Mouse (Mus musculus): Measurements from ENCODE around the gene Klhl10. TPM values are rescaled to one million over a fixed set of nuclear protein-coding genes. Genes with fewer than 3 reads are reported as not detected.

Klhl10 gene
- polyA plus RNA-seq, 1 experiment from 2014 or later = 0.68 TPM

DNA sequence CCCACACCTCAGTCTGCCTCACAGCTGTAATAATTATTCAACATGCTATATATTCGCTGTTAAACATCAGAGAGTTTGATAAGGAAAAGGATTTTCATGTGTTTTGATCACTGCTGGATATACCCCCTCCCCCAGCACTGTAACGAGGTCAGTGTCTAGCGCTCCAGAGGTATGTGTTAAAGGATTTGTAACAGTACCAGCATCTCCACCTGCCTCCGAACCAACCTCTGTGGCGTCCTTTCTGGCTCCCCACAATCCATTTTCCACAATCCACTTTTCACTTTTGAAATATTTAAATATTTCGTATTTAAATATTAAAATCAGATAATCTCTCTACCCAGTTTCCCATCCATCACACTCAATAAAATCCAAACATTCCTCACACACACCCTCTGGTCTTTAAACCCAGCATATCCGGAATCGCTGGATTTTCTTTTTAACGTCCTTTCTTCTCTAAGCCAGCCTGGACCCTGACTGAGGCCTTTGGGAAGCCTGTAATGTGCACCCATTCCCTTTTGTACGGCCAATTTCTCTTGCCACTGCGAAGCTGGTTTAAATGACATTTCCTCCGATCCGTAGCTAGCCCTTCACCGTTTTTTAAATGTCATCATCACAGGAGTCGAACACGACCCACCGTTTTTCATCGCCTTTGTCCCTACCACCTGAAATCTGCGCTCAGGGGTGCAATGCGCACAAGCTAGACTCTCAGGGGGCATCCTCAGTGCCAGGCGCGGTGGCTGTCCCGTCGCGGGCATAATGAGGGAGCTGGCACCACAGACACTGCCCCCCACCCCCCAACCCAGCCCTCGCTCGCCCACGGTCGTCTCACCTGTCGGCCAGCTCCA is 29.9 kb downstream of the Klhl10 start:
- no peaks in the 10 kb centered on the region for H3K27me3 ChIP-seq (ENCODE audit: control insufficient read depth, insufficient read depth, low read length)
- no peaks in the 10 kb centered on the region for H3K9me3 ChIP-seq (ENCODE audit: control insufficient read depth, low read length)
- peak overlapping the region; percentile 91 for H3K9ac ChIP-seq (replicated peaks; ENCODE audit: low read depth, low read length)
- peaks cover 17% of the 10 kb centered on the region for H3K4me1 ChIP-seq (ENCODE audit: control insufficient read depth, insufficient read depth, low read length)
- peak overlapping the region; percentile 77 for H3K4me3 ChIP-seq (ENCODE audit: low read depth, low read length)
- H3K27ac ChIP-seq (ENCODE audit: low read depth, low read length) = peak overlapping the region; percentile 85
- H3K36me3 ChIP-seq (ENCODE audit: control insufficient read depth, insufficient read depth, low read length) = 0 out of 2 replicates have a peak, but pooled peaks cover 3% of the 10 kb centered on the region
- 4% methylated on average over 30 of the region's 30 CpGs for WGBS
- peak overlapping the region; percentile 72 for H3K4me2 ChIP-seq (ENCODE audit: low read depth, low read length)
- ATAC-seq (ENCODE audit: low read depth) = peak; percentile 38

DNA sequence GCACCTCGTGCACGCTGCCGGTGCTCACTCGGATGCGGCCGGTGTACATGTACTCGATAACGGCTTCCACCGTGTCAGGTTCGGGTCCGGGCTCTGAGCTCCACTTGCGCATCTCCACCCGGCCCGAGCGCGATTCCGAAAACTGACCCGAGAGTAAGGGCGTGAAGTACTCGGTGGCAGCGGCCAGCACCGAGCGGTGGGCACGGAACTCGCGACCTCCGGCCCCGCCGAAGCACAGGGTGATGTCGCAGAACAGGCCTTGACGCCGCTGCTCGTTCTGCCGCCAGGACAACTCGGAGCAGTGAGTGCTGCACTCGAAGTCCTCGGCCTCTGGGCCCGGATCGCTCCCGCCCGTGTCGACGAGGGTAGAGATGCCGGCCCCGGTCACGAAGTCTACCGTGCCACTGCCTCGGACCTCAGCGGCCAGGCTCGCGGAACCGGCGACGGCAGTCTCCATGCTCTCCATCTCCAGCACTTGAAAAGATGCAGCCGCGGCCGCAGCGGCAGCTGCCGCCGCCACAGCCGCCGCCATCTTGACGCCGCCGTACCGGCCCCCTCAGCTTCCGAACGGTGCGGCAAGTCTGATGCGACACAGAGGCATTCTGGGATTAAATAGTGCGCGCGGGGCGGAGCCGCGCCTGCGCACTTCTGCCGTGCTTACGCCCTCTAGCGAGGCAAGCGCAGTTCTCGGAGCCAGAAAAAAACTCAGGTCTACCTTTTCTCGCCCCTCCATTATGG is 30.6 kb downstream of the Klhl10 start, which contains the start of gene Klhl11:
Gene Klhl11 (minus strand): TSS at position 545 of the 738 bp plus-strand sequence.
- under 1% methylated on average over 80 of the region's 83 CpGs for WGBS
- no peaks in the 10 kb centered on the region for H3K27me3 ChIP-seq (ENCODE audit: control insufficient read depth, insufficient read depth, low read length)
- peak; percentile 91 for ATAC-seq (ENCODE audit: low read depth)
- H3K9me3 ChIP-seq (ENCODE audit: control insufficient read depth, low read length) = no peaks in the 10 kb centered on the region
- H3K27ac ChIP-seq (ENCODE audit: low read depth, low read length) = peak within 1 kb of the TSS; percentile 85
- H3K4me2 ChIP-seq (ENCODE audit: low read depth, low read length) = peak within 1 kb of the TSS; percentile 72
- H3K9ac ChIP-seq (replicated peaks; ENCODE audit: low read depth, low read length) = peak within 1 kb of the TSS; percentile 91
- peaks cover 17% of the 10 kb centered on the region for H3K4me1 ChIP-seq (ENCODE audit: control insufficient read depth, insufficient read depth, low read length)
- peak within 1 kb of the TSS; percentile 77 for H3K4me3 ChIP-seq (ENCODE audit: low read depth, low read length)
- H3K36me3 ChIP-seq (ENCODE audit: control insufficient read depth, insufficient read depth, low read length) = peaks cover 10% of the 10 kb centered on the region; the same call in 1 of the 2 replicates

DNA sequence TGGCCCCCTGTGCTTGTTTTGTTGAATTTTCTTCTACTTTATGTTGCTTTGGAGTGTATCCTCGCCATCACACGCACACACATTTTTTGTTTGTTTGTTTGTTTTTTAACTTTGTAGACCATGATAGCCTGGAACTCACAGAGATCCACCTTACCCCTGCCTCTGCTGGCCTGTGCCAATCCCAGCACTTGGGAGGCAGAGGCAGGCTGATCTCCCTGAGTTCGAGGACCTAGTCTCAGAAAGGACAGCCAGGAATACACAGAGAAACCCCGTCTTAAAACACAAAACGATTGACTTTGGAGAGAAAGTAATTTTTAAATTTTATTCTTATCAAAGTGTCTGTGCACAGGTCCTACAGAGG is 31.2 kb downstream of the Klhl10 start:
- peaks cover 12% of the 10 kb centered on the region for H3K36me3 ChIP-seq (ENCODE audit: control insufficient read depth, insufficient read depth, low read length)
- peak; percentile 29; the same call in 1 of the 2 replicates for ATAC-seq (ENCODE audit: low read depth)
- H3K27me3 ChIP-seq (ENCODE audit: control insufficient read depth, insufficient read depth, low read length) = no peaks in the 10 kb centered on the region
- peak overlapping the region; percentile 77 for H3K4me3 ChIP-seq (ENCODE audit: low read depth, low read length)
- 30% methylated on average over 5 of the region's 5 CpGs for WGBS
- no peak overlapping the region for H3K9ac ChIP-seq (replicated peaks; ENCODE audit: low read depth, low read length)
- H3K4me1 ChIP-seq (ENCODE audit: control insufficient read depth, insufficient read depth, low read length) = peaks cover 17% of the 10 kb centered on the region
- H3K27ac ChIP-seq (ENCODE audit: low read depth, low read length) = no peak overlapping the region
- H3K4me2 ChIP-seq (ENCODE audit: low read depth, low read length) = no peak overlapping the region
- H3K9me3 ChIP-seq (ENCODE audit: control insufficient read depth, low read length) = no peaks in the 10 kb centered on the region

DNA sequence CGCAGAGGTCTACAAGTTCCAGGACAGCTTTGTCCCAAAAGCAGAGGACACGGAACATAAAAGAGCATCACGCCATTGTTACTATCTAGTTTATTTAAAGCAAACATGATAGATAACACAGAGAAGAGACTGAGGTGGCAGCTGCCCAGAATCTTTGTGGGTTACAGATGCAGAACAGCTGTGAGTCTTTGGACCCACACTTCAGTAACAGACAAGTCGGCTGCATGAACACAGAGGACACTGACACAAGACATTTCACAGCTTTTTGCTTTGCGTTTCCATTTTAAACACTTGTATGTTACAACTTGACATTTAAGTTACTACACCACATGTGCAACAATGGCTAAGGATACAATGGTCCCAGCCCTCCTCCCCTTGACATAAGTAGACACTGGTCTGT is 34.6 kb downstream of the Klhl10 start:
- no peak overlapping the region for H3K27ac ChIP-seq (ENCODE audit: low read depth, low read length)
- no peak overlapping the region for H3K4me3 ChIP-seq (ENCODE audit: low read depth, low read length)
- ATAC-seq (ENCODE audit: low read depth) = no peak
- 93% methylated on average over 5 of the region's 5 CpGs for WGBS
- no peaks in the 10 kb centered on the region for H3K4me1 ChIP-seq (ENCODE audit: control insufficient read depth, insufficient read depth, low read length)
- H3K9ac ChIP-seq (replicated peaks; ENCODE audit: low read depth, low read length) = no peak overlapping the region
- H3K9me3 ChIP-seq (ENCODE audit: control insufficient read depth, low read length) = no peaks in the 10 kb centered on the region
- no peak overlapping the region for H3K4me2 ChIP-seq (ENCODE audit: low read depth, low read length)
- H3K27me3 ChIP-seq (ENCODE audit: control insufficient read depth, insufficient read depth, low read length) = no peaks in the 10 kb centered on the region
- peaks cover 36% of the 10 kb centered on the region for H3K36me3 ChIP-seq (ENCODE audit: control insufficient read depth, insufficient read depth, low read length)

DNA sequence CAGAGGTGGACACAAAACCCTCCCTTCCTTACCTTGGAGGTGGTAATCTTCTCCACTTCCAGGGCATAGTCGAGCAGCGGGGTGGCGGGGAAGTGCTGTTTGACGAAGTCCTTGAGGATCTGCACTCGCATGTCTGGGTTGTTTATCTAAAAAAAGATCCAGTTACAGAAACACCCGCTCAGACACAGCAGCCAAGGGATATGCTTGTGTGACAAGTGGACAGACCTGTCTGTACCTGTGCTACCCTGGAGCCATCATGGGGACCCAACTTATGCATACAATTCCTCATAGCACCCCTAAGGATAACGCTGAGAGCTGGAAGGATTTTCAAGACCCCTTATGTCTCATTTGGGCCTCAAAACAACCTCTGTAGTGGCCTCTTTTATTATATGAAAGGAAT is 37.4 kb downstream of the Klhl10 start:
- H3K36me3 ChIP-seq (ENCODE audit: control insufficient read depth, insufficient read depth, low read length) = peaks cover 59% of the 10 kb centered on the region
- H3K4me1 ChIP-seq (ENCODE audit: control insufficient read depth, insufficient read depth, low read length) = no peaks in the 10 kb centered on the region
- H3K27me3 ChIP-seq (ENCODE audit: control insufficient read depth, insufficient read depth, low read length) = no peaks in the 10 kb centered on the region
- H3K4me3 ChIP-seq (ENCODE audit: low read depth, low read length) = no peak overlapping the region
- WGBS = 94% methylated on average over 7 of the region's 7 CpGs
- ATAC-seq (ENCODE audit: low read depth) = no peak
- no peaks in the 10 kb centered on the region for H3K9me3 ChIP-seq (ENCODE audit: control insufficient read depth, low read length)
- H3K27ac ChIP-seq (ENCODE audit: low read depth, low read length) = no peak overlapping the region
- H3K4me2 ChIP-seq (ENCODE audit: low read depth, low read length) = no peak overlapping the region
- no peak overlapping the region for H3K9ac ChIP-seq (replicated peaks; ENCODE audit: low read depth, low read length)

DNA sequence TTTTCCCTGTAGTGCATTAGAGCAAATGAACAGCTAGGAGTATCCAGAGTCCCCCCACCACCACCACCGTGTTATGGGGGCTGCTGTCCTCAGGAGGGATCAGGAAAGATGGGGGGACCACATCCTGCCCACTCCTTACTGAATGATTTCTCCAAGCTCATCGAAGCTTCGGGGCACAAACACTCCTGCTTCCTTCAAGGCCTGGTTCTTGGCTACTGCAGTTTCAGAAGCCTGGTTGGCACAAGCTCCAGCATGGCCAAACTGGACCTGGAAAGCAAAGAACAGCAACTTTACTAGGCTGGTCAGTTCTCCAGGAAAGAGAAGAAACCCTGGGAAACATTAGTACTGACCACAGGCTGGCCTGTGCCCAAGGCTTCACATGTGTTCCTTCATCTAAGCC is 42.7 kb downstream of the Klhl10 start:
- H3K36me3 ChIP-seq (ENCODE audit: control insufficient read depth, insufficient read depth, low read length) = peaks cover 74% of the 10 kb centered on the region
- no peak overlapping the region for H3K9ac ChIP-seq (replicated peaks; ENCODE audit: low read depth, low read length)
- no peak for ATAC-seq (ENCODE audit: low read depth)
- H3K4me2 ChIP-seq (ENCODE audit: low read depth, low read length) = no peak overlapping the region
- H3K4me3 ChIP-seq (ENCODE audit: low read depth, low read length) = no peak overlapping the region
- H3K27me3 ChIP-seq (ENCODE audit: control insufficient read depth, insufficient read depth, low read length) = no peaks in the 10 kb centered on the region
- no peaks in the 10 kb centered on the region for H3K4me1 ChIP-seq (ENCODE audit: control insufficient read depth, insufficient read depth, low read length)
- H3K27ac ChIP-seq (ENCODE audit: low read depth, low read length) = no peak overlapping the region
- 100% methylated on average over 3 of the region's 3 CpGs for WGBS
- no peaks in the 10 kb centered on the region for H3K9me3 ChIP-seq (ENCODE audit: control insufficient read depth, low read length)

DNA sequence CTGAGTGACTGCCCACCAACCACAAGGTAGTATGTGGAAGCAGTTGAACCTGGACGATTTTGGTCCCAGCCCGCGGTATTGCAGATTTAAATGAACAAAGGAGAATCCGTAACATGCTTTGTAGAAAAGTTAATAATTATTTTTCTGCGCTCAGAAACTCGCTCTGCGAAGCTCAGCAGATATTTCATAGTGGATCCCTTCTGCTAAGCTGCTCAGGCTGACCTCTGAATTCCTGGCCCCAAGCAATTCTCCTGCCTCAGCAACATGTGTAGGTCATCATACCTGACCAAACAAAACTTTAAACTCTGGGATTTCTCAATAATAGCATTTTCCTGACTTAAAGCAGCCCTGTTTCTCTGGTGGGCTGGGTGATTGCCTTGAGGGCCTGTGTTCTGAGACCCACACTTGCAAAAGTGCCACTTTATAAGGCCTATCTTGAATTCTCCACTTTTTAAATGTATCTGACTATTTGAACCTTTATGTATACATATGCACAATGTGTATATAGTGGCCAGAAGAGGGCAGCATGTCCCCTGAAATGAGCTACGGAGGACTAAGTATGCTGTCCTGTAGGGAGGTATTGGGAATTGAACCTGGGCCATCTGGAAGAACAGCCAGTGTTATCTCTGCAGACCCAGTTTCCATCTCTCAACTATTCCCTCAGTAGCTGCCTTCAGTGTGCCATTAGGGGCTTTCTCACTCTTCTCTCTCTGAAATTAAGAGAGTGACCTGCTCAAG is 44.3 kb downstream of the Klhl10 start:
- WGBS = 93% methylated on average over 8 of the region's 8 CpGs
- no peaks in the 10 kb centered on the region for H3K9me3 ChIP-seq (ENCODE audit: control insufficient read depth, low read length)
- H3K4me1 ChIP-seq (ENCODE audit: control insufficient read depth, insufficient read depth, low read length) = no peaks in the 10 kb centered on the region
- H3K9ac ChIP-seq (replicated peaks; ENCODE audit: low read depth, low read length) = no peak overlapping the region
- H3K4me3 ChIP-seq (ENCODE audit: low read depth, low read length) = no peak overlapping the region
- no peaks in the 10 kb centered on the region for H3K27me3 ChIP-seq (ENCODE audit: control insufficient read depth, insufficient read depth, low read length)
- no peak overlapping the region for H3K4me2 ChIP-seq (ENCODE audit: low read depth, low read length)
- H3K36me3 ChIP-seq (ENCODE audit: control insufficient read depth, insufficient read depth, low read length) = peaks cover 80% of the 10 kb centered on the region
- ATAC-seq (ENCODE audit: low read depth) = no peak
- no peak overlapping the region for H3K27ac ChIP-seq (ENCODE audit: low read depth, low read length)

DNA sequence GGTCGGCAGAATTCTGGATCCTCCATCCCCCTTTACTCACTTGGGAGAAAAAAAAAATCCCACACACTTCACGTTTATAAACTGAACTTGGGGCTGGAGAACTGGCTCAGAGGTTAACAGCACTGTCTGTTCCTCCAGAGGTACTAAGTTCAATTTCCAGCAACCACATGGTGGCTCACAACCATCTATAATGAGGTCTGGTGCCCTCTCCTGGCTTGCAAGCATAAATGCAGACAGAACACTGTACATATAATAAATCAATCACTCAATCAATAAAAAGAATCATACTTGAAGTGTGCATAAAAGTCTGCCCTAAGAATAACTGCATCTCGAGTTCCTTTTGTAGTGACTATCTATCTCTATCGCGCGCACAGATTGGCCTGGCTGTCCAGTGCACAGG is 49.2 kb downstream of the Klhl10 start:
- WGBS = 93% methylated on average over 6 of the region's 6 CpGs
- ATAC-seq (ENCODE audit: low read depth) = no peak
- Histone ChIP-seq H3K36me3 (ENCODE audit: control insufficient read depth, insufficient read depth, low read length) (peaks cover 81% of the 10 kb centered on the region), H3K4me2 (ENCODE audit: low read depth, low read length) (no peak overlapping the region), H3K27me3 (ENCODE audit: control insufficient read depth, insufficient read depth, low read length) (no peaks in the 10 kb centered on the region), H3K9ac (replicated peaks; ENCODE audit: low read depth, low read length) (no peak overlapping the region), H3K4me3 (ENCODE audit: low read depth, low read length) (no peak overlapping the region), H3K4me1 (ENCODE audit: control insufficient read depth, insufficient read depth, low read length) (no peaks in the 10 kb centered on the region), H3K9me3 (ENCODE audit: control insufficient read depth, low read length) (no peaks in the 10 kb centered on the region), H3K27ac (ENCODE audit: low read depth, low read length) (no peak overlapping the region)

Data from neural tube, embryonic 14.5 days (tissue).